8 mouse cellular contexts compared by ENCODE assay signal in genomic region chr15:77832458-77832904, GRCm38 (mm10). TPM values are rescaled to one million over a fixed set of nuclear protein-coding genes. Genes with fewer than 3 reads are reported as not detected.
A peak's percentile ranks its signal among the peaks of the same experiment; 100 is the strongest.
DNase-seq lines count a peak whose midpoint lies in the region; ATAC-seq lines count a peak whose summit lies in the region.

No protein-coding gene starts in this region.

- H3K9me3 ChIP-seq in kidney, embryonic 16.5 days (ENCODE audit: low read length): no peaks in the 10 kb centered on the region
- H3K9me3 ChIP-seq in stomach, embryonic 15.5 days: no peaks in the 10 kb centered on the region
- no peaks in the 10 kb centered on the region for H3K9me3 ChIP-seq in hindbrain, embryonic 16.5 days (ENCODE audit: control insufficient read depth, low read length)

- no peak for DNase-seq in kidney, adult 9 months
- DNase-seq in adrenal gland, postnatal 10 days: peak; percentile 65
- DNase-seq in kidney, postnatal 14 days: peak; percentile 19
- no peak for DNase-seq in gastrocnemius, adult 8-10 months (ENCODE audit: low spot score in 2 of 2)
- no peak for DNase-seq in right cerebral cortex, postnatal 10 days (ENCODE audit: low spot score in 2 of 2)

- peak overlapping the region; percentile 62 for H3K27ac ChIP-seq in kidney, embryonic 16.5 days (ENCODE audit: low read length)
- H3K27ac ChIP-seq in stomach, embryonic 15.5 days: peak overlapping the region; percentile 74
- H3K27ac ChIP-seq in hindbrain, embryonic 16.5 days (ENCODE audit: low read depth, low read length): no peak overlapping the region

- H3K4me1 ChIP-seq in kidney, embryonic 16.5 days (ENCODE audit: insufficient read depth, low read length): peaks cover 88% of the 10 kb centered on the region
- H3K4me1 ChIP-seq in stomach, embryonic 15.5 days: peaks cover 80% of the 10 kb centered on the region
- H3K4me1 ChIP-seq in hindbrain, embryonic 16.5 days (ENCODE audit: control insufficient read depth, insufficient read depth, low read depth, low read length): no peaks in the 10 kb centered on the region

- H3K27me3 ChIP-seq in kidney, embryonic 16.5 days (ENCODE audit: insufficient read depth, low read length): no peaks in the 10 kb centered on the region
- no peaks in the 10 kb centered on the region for H3K27me3 ChIP-seq in stomach, embryonic 15.5 days (replicated peaks)
- no peaks in the 10 kb centered on the region for H3K27me3 ChIP-seq in hindbrain, embryonic 16.5 days (replicated peaks; ENCODE audit: control insufficient read depth, insufficient read depth, low read length)

- whole genome bisulfite sequencing in kidney, embryonic 16.5 days: 47% methylated on average over 7 of the region's 7 CpGs
- 62% methylated on average over 7 of the region's 7 CpGs for WGBS in stomach, embryonic 15.5 days
- WGBS in hindbrain, embryonic 16.5 days: 87% methylated on average over 7 of the region's 7 CpGs

- no peak overlapping the region for H3K4me3 ChIP-seq in kidney, embryonic 16.5 days (ENCODE audit: low read length)
- no peak overlapping the region for H3K4me3 ChIP-seq in stomach, embryonic 15.5 days (replicated peaks)
- no peak overlapping the region for H3K4me3 ChIP-seq in hindbrain, embryonic 16.5 days (ENCODE audit: low read length)

- peaks cover 7% of the 10 kb centered on the region; the same call in 1 of the 2 replicates for H3K36me3 ChIP-seq in kidney, embryonic 16.5 days (ENCODE audit: insufficient read depth, low read length)
- no peaks in the 10 kb centered on the region for H3K36me3 ChIP-seq in stomach, embryonic 15.5 days
- H3K36me3 ChIP-seq in hindbrain, embryonic 16.5 days (ENCODE audit: control insufficient read depth, insufficient read depth, low read length): 0 out of 2 replicates have a peak, but pooled peaks cover 3% of the 10 kb centered on the region

- peak overlapping the region; percentile 14; the same call in 1 of the 2 replicates for H3K9ac ChIP-seq in kidney, embryonic 16.5 days (replicated peaks; ENCODE audit: low read length)
- H3K9ac ChIP-seq in stomach, embryonic 15.5 days: no peak overlapping the region
- no peak overlapping the region for H3K9ac ChIP-seq in hindbrain, embryonic 16.5 days (ENCODE audit: low read depth, low read length)

- H3K4me2 ChIP-seq in kidney, embryonic 16.5 days (replicated peaks; ENCODE audit: low read depth, low read length): no peak overlapping the region
- H3K4me2 ChIP-seq in stomach, embryonic 15.5 days: no peak overlapping the region
- no peak overlapping the region for H3K4me2 ChIP-seq in hindbrain, embryonic 16.5 days (ENCODE audit: low read length)

- no peak for ATAC-seq in kidney, embryonic 16.5 days (ENCODE audit: low FRiP score, low TSS enrichment)
- peak; percentile 13; the same call in 1 of the 2 replicates for ATAC-seq in stomach, embryonic 15.5 days (ENCODE audit: insufficient read depth, low FRiP score, low read depth)
- no peak for ATAC-seq in hindbrain, embryonic 16.5 days

RNA-seq across cellular contexts. Expression of gene Myh9, which starts 9.5 kb away (rescaled TPM):
- polyA plus RNA-seq in kidney, embryonic 16.5 days (2015; fragmentation: Nextera tagmentation; extraction: Ambion mirVana): 55.4 and 64.5 TPM in 2 replicates
- 100 to 1,000 TPM; 222 to 260 TPM for total RNA-seq in adrenal gland, postnatal 10 days (2021)
- polyA plus RNA-seq in stomach, embryonic 15.5 days (2015; fragmentation: Nextera tagmentation; extraction: Ambion mirVana): 57.0 TPM in 2 replicates
- total RNA-seq in gastrocnemius, adult 8-10 months (2022): 10 to 100 TPM; 33.4 to 51.3 (median 39.4) TPM
- polyA plus RNA-seq in hindbrain, embryonic 16.5 days (2015; fragmentation: Nextera tagmentation; extraction: Ambion mirVana): 8.4 and 11.8 TPM in 2 replicates

Comparison
In these comparisons a context has a peak if more than half of its experiments do, and no peak if none do; other contexts are left out.
1. DNase-seq: peak in adrenal gland, postnatal 10 days (single experiment) and kidney, postnatal 14 days (single experiment); none in kidney, adult 9 months (single experiment), gastrocnemius, adult 8-10 months (0 of 2) and right cerebral cortex, postnatal 10 days (0 of 2).